Comparison of ENCODE assay signal across 8 mouse cellular contexts in the genomic region with DNA sequence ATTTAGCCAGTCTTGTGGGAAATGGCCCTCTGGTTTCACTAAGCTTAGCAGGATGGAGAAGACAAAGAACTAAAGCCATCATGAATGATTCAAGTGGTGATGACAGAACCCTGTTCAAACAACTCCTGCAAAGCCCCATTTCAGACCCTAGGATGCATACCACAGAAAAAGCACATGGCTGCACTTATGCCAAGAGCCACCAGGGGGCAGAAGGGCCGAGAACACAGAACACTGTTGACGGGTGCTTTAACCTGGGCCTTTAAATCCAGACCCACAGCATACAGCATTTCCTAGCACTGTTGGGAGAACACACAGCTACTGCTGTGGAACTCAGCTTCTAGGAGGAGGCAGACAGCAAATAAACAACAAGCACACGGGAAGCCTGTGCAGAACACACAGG. TPM values are rescaled to one million over a fixed set of nuclear protein-coding genes. Genes with fewer than 3 reads are reported as not detected.
DNase-seq lines count a peak whose midpoint lies in the region; ATAC-seq and TF ChIP-seq lines count a peak whose summit lies in the region.

No protein-coding gene starts in this region.

- H3K9ac ChIP-seq in stomach, embryonic 15.5 days: no peak overlapping the region

- no peak overlapping the region for H3K27ac ChIP-seq in thymus, adult 2 months (ENCODE audit: control insufficient read depth, insufficient read depth, low read length)
- H3K27ac ChIP-seq in stomach, embryonic 15.5 days: no peak overlapping the region

- H3K4me3 ChIP-seq in thymus, adult 2 months (ENCODE audit: control insufficient read depth, insufficient read depth, low read length): no peak overlapping the region
- no peak overlapping the region for H3K4me3 ChIP-seq in stomach, embryonic 15.5 days (replicated peaks)

- intact Hi-C loops in heart, postnatal 36 days (cut with DNase I): no loop called here

- WGBS in thymus, adult 2 months: 59% methylated on average over 3 of the region's 3 CpGs
- WGBS in stomach, embryonic 15.5 days: 24% methylated on average over 3 of the region's 3 CpGs

- peak; percentile 69; the same call in 1 of the 2 replicates for TF ChIP-seq CTCF in thymus, adult 2 months (IDR thresholded peaks at IDR 0.05; ENCODE audit: borderline replicate concordance, control insufficient read depth, extremely low read depth, insufficient read depth, low read length, poor library complexity)

- H3K9me3 ChIP-seq in stomach, embryonic 15.5 days: no peaks in the 10 kb centered on the region

- no peaks in the 10 kb centered on the region for H3K27me3 ChIP-seq in thymus, adult 2 months (ENCODE audit: control insufficient read depth, insufficient read depth, low read length)
- H3K27me3 ChIP-seq in stomach, embryonic 15.5 days (replicated peaks): no peaks in the 10 kb centered on the region

- ATAC-seq in stomach, embryonic 15.5 days (ENCODE audit: insufficient read depth, low FRiP score, low read depth): peak; percentile 65; the same call in 1 of the 2 replicates

- TF ChIP-seq POLR2A in thymus, adult 2 months (IDR thresholded peaks at IDR 0.05; ENCODE audit: control insufficient read depth, extremely low read depth, insufficient read depth, low read length, poor library complexity): no peak

- DNase-seq in thymus, adult 2 months: peak; percentile 58
- DNase-seq in thymus, adult 18-20 months: no peak
- peak; percentile 72 for DNase-seq in adrenal gland, postnatal 14 days
- peak; percentile 53 for DNase-seq in embryo, embryonic 11.5 days (ENCODE audit: low read depth, low spot score)
- DNase-seq in heart, postnatal 36 days: peak; percentile 47 to 66
- peak; percentile 34 to 52 for DNase-seq in layer of hippocampus, postnatal 14 days (ENCODE audit: low spot score in 2 of 2)
- DNase-seq in lung, postnatal 36 days: peak; percentile 73

- peaks cover 49% of the 10 kb centered on the region for H3K36me3 ChIP-seq in thymus, adult 2 months (ENCODE audit: control insufficient read depth, insufficient read depth, low read length)
- H3K36me3 ChIP-seq in stomach, embryonic 15.5 days: peaks cover 41% of the 10 kb centered on the region

- H3K4me2 ChIP-seq in stomach, embryonic 15.5 days: no peak overlapping the region

- H3K4me1 ChIP-seq in thymus, adult 2 months (replicated peaks; ENCODE audit: control insufficient read depth, insufficient read depth, low read length): no peaks in the 10 kb centered on the region
- no peaks in the 10 kb centered on the region for H3K4me1 ChIP-seq in stomach, embryonic 15.5 days

RNA-seq across cellular contexts. Expression of gene Kctd3, which starts 27.6 kb away (rescaled TPM):
- polyA plus RNA-seq in thymus, adult 2 months (2012; rRNA removed): 45.3 and 46.5 TPM in 2 replicates
- total RNA-seq in adrenal gland, postnatal 14 days (2021): 46.9 and 54.5 TPM in 2 replicates
- 10 to 100 TPM; 22.2 to 23.4 TPM for total RNA-seq in heart, postnatal 36 days (2021)
- 100 to 1,000 TPM; 103 to 109 TPM for total RNA-seq in layer of hippocampus, postnatal 14 days (2021)
- 27.8 and 29.1 TPM in 2 replicates for polyA plus RNA-seq in stomach, embryonic 15.5 days (2015; fragmentation: Nextera tagmentation; extraction: Ambion mirVana)

Comparison
In these comparisons a context has a peak if more than half of its experiments do, and no peak if none do; other contexts are left out.
1. DNase-seq: peak in thymus, adult 2 months (single experiment), adrenal gland, postnatal 14 days (single experiment), embryo, embryonic 11.5 days (single experiment), heart, postnatal 36 days (2 of 2), layer of hippocampus, postnatal 14 days (2 of 2) and lung, postnatal 36 days (single experiment); none in thymus, adult 18-20 months (0 of 2).